Mouse (Mus musculus): Measurements from ENCODE around the gene Kcmf1.

GRCm38 (mm10) chr6:72834518-72834917, 65.3 kb downstream of the Kcmf1 start:
- TF ChIP-seq CTCF (IDR thresholded peaks at IDR 0.05; ENCODE audit: borderline replicate concordance, insufficient read depth, low read length) (no peak), POLR2A (IDR thresholded peaks at IDR 0.05; ENCODE audit: low read depth, low read length) (no peak)

Measured in embryonic fibroblast, embryonic 13.5 days (primary cell).